Mouse (Mus musculus) spleen, postnatal 14 days (tissue): ENCODE results near the gene Car10.
"Not testable (repeated sequence)": the region's sequence is repeated elsewhere in the genome, so short reads cannot be mapped to it uniquely, and the experiment has no call there.

Experiments used
- DNase-seq, 2 experiments: peaks; one replicate each; pipeline ENCODE4 v3.0.0; 2021 to 2022; ENCODE audit warnings: low spot score in 2 of 2

Gene Car10

DNA sequence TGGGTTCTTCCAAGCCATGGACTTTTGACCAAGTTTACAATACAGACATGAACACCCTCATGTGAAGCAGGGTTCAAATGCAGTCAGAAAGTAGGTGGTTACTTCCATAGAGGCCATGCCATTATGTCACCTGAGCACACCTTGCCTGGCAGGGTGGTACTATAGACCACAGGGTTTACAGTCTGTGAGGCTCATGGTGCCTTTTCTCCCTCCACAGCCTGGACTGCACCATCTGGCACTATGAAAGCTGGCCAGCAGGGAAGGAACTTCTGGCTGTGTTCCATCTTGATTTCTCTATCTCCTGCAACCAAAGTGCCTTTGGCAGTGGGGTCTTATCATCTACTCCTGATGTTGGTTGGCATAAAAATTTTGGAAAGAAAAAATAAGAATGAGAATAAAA lies 295.5 kb downstream of the Car10 start:
- DNase-seq: not testable (repeated sequence)

DNA sequence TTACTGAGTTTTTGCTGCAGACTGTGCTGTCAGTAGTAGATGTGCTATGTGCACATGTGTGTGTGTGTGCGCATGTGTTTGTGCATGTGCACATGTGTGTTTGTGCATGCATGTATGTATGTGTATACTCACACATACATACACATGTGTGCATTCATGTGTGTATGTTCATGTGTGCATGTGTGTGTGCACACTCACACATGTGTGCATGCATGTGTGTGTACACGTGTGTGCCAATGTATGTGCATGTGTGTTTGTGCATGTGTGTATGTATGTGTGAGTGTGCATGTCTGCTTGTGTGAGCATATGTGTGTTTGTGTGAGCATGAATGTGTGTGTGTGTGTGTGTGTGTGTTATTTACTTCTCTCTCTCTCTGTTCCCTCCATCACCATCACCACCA lies 298.5 kb downstream of the Car10 start:
- no peak for DNase-seq

DNA sequence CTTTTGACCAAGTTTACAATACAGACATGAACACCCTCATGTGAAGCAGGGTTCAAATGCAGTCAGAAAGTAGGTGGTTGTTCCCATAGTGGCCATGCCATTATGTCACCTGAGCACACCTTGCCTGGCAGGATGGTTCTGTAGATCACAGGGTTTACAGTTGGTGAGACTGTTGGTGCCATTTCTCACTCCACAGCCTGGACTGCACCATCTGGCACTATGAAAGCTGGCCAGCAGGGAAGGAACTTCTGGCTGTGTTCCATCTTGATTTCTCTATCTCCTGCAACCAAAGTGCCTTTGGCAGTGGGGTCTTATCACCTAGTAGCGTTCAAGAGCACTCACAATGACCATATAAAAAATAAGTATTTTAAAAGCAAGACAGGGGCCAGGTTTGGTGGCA lies 303.3 kb downstream of the Car10 start:
- DNase-seq: not testable (repeated sequence)

DNA sequence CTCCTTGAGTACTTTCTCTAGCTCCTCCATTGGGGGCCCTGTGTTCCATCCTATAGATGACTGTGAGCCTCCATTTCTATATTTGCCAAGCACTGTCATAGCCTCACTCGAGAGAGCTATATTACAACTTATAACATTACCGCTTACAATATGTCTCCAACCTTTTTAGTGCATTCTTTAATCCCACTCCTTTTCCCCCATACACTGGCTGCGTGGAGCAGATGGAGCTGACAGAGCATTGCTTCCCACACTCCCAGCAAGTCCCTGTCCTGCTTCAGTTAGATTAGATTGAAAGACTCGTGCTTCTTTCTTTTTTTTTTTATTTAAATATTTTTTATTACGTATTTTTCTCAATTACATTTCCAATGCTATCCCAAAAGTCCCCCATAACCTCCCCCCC lies 310.2 kb downstream of the Car10 start:
- no peak for DNase-seq

DNA sequence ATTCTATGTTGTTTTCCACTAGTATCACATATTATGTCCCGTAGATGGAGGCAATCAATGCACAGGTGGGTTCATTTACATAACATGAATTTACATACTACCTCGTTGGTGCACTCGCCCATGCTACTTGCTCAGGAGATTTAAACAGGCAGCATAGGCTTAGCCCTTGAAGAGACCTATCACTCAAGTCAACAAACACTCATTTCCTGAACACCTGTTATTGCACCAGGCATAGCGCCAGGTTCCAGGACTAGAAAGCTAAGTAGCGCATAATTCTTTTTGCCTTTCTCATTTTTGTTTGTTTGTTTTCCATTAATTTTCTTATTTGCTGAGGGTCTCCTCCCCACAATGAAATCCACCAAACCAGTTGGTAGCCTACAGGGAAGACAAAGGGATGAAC lies 333.7 kb downstream of the Car10 start:
- no peak for DNase-seq

DNA sequence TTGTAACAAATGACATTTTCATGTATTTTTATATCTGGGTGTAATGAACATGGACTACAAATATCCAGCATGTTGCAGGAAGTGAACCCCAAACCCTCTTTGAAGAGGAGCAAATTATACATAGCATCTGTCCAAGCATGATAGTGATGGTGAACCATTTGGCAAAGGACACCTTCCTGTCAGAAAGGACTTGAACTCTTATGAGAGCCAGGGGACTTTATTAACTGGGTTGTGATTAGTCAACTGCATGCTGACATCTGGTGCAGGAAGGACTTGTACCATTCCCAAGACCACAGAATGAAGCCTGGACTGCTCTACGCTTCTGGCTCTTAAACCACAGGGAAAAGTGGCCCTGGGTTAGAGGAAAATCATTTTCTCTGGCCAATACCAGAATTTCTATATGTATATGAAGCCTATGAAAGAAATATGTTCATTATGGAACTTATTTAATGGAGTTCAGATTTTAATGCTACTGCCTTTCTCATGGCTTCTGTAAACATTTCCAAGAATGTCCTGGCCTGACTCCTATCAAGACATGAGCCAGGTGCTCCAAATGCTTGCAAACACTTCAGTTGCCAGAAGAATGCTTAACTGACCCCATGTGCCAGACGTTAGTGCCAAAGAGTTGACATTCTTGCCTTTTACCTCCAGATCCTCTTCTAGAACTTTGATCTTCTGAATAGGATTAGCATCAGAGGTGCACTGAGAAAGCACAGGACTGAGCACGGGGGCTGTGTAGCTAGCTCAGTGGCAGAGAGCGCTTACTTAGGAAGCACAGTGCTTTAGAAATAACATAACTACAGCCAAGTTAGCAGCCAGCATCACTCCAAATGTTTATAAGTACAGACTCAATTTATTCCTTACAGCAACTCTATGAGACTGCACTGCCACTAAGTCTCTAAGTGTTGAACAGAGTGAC lies 337.4 kb downstream of the Car10 start:
- no peak for DNase-seq

DNA sequence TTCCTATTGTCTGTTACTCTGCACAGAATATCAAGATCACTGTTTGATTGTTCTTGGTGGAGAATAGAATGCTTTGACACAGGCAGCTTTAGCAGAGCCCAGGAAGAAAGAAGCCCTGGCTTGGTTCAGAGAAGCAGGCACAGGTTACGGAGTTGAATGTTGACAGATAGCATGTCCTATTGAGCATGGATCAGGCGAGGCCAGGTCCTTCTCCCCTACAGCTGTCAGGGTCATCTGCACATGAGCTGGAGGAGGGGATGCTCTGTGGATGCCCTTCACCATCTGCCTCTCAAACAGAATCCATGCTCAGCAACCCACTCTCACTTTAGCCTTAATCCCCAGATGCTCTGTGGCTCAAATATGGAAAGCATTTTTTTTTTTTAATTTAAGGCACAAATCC lies 339.1 kb downstream of the Car10 start:
- DNase-seq: no peak

DNA sequence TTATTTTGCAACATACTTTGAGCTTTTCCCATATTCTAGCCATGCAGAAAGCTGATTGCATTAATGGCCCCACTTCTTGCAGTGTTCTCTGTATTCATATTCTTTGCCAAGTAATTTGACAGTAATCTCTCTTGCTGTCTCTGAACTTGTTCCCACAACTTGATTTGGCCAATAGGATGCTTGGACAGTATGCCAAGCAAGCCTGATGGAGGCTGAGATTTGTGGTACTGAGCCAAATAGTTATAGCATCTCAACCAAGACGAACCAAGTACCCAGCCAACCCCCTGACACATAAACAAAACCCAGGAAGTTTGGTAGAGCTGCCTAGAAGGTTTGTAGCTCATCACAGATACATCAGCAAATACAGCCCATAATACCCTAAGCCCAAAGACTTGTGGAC lies 342.6 kb downstream of the Car10 start:
- DNase-seq: no peak

DNA sequence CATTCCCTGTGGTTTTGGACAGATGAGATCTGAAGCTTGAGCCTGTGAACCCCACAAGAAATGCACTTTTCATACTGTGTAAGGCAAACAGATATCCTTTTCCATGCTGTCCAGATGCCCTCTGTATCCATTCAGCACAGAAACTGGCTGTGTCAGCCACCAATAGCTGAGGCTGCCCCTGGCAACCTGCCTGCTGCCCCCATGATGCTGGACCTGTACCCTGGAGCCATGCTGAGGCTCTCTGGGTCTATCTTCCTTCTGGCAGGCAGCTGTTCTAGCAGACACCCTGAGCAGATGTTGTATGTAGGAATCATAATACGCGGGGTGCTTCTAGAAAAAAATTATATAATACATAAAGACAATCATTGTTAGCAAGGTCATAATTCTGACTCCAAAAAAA lies 345.9 kb downstream of the Car10 start:
- DNase-seq: no peak

DNA sequence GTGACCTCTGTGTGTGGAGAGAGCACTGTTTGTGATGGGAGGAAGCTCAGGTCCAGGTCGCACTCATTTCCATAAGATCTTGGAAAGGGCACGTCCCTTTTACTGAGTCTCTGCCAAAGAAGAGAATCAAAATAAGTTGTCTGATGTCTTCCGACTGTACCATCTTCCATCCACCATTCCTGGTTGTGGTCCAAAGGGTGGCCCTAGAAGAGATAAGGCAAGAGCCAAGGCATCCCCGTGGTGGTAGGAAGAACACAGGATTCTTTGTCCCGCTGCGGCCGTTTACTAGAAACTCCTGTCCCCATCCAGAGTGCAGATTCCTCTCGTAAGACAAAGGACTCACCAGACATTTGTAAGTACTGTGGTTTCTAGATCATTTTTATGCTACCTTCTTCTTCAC lies 346.9 kb downstream of the Car10 start:
- DNase-seq: no peak

DNA sequence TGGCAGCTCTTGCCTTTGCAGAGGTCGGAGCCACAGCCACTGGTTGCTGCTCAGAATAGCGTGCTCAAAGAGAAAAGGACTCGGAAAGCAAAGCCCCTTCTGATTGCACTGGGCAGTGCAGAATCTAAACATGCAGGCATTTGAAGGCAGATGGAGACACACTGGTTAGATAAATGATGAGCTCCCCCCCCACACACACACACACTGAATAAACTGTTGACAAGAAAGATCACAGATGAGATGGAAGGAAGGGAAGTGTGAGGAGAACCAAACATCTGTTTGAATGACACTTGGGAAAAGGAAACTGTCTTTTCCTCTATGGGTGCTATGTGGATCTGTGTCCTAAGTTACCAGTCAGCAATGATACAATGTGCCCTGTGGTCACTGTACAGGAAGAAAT lies 349.7 kb downstream of the Car10 start:
- DNase-seq: no peak

DNA sequence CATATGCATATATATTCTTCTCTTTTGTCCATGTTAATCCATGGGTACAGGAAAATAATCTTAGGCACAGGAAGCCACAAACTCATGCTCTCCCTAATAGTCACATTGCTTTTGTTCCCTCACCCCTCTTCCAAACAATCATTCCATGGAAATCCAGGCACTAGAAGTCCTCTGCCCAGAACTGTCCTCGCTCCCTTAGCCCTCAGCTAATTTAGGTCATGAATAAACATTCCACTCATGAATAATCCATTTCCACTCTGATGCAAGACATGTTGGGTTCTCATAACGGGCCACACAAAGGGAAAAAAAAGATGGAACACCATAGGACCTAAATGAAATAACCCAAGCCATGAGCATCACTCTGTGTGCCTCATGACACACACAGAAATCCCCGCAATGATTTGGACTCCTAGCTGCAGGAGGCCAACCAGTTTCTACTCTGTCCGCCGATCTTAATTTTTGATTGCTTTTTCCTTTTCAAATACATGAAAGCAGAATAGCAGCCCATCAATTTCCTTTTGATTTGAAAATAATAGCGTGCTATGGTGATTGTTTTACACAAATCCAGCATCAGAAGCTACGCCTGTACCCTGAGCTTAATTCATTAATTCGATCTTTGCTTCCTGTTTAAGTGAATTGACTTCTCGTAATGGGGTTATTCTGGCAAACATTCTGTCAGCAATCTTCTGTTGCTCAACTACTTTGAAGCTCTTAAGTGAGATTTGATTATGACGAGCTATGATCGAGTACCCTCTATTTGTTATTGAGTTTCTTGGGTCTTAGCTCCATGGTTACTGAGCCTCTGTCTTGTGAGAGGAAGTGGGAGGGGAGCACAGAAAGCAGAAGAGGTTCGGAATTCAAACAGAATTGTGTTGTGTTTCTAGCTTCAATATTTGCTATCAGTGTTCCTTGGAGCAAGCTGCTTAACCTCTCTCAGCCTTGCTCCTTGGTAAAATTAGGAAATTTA lies 350.7 kb downstream of the Car10 start:
- no peak for DNase-seq

DNA sequence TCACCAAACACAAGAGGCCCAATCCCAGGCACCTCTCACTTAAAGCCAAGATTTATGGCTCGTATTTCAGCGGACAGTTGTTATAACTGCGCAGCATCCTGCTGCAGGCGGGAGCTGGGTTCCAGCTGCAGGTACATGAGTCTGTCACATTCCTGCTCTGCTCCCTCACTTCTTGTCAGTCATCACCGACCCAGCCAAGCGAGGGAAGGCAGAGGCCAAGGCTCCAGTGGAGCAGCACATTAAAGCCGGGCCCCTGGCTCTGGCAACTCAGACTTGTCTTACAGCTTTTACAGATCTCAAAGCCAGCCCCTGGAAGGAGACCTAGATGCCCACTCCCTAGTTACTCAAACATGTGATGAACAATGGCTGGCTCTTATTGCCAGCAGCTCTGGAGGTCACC lies 352.7 kb downstream of the Car10 start:
- DNase-seq: no peak

DNA sequence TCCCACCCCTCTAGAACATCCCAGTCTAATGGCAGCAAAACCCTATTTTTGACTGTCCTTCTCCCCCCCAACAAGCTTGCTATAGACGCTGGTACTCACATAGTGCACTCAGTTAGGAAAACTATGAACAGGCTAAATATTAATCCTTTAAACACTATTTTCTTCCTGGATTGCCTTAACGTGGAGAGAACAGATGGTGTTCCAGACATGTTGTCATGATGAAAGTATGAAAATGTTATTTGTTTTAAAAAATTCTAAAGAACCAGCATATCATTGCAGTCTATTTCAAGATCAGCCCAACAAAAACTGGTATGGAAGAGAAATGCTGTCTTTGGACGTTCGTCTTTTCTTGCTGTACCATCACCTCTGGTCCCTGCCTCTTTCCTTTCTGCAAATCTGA lies 368.4 kb downstream of the Car10 start:
- no peak for DNase-seq

DNA sequence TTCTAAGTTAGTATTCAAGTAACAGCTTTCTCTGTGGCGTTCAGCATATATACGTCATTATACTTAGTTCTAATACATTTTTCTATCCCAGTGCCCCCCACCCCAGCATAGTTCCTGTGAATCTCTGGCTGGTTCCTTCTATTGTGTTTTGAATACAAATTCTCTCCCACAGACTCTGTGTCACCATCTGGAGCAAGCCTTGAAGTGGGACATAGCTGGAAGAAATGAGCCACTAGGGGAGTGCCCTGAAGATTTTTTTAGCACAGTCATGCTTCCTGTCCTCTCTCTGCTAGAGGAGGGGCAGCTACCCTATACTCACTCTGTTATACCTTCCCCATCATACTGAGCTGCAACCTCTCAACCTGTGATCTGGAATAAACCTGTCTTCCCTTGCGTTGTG lies 369.9 kb downstream of the Car10 start:
- no peak for DNase-seq

DNA sequence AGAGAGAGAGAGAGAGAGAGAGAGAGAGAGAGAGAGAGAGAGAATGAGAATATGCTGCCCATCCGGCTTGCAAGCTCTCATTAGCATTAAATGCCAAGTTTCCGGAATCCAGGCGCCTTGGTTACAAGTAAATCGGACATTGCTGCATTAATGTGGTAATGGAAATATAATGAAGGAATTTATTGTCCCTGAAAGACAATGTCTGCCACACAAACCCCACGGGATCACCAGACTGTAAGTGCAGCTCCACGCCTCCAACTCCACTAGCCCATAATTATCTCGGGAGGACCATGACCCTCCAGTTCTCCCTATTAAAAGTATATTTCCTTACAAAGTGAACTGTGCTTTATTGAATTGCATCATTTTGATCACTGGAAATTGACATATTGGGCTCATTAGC lies 372.9 kb downstream of the Car10 start:
- no peak for DNase-seq

DNA sequence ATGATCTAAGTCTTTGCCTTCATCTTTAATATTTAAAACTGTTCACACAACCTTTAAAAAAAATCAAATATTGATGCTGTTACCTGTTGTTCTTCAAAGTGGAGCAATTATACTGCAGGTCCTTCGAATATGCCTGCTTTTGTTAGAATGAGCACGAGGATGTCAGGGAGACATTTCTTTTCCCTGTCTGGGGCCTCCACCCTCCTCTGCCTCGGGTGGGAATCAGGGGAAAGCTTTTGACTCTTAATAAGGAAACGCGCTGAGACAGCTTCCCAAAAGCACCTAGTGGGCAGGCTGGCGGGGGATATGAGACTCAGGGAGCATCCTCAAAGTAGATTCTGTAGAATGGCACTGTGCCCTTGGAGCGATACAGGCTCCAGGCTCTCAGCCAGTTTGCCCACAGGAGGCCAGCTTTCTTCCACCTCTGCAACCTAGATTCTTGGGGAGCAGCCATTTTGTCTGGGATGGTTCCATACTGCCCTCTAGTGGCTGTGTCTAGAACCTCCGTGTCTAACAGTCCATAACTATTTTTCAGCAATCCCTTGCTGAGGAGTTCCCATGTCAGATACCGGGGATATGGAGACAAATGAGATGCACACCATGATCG lies 373.8 kb downstream of the Car10 start:
- no peak for DNase-seq

DNA sequence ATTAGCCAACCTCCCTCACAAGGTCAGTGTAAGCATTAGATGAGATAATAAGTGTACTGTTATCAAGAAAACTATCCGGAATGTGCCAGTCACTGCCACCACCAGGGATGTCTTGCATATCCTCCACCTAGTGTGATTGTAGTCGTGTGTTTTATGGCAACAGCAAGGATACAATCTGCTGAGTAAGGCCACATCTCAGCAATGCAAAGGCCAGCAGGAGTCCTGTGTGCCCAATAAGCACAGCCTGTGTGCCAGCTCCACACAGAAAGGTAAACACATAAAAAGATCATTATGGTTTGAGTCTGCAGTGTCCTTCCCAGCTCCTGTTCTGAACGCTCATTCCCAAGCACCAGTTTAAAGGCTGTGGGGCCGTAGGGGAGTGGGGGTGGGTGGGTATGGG lies 386.8 kb downstream of the Car10 start:
- DNase-seq: no peak

DNA sequence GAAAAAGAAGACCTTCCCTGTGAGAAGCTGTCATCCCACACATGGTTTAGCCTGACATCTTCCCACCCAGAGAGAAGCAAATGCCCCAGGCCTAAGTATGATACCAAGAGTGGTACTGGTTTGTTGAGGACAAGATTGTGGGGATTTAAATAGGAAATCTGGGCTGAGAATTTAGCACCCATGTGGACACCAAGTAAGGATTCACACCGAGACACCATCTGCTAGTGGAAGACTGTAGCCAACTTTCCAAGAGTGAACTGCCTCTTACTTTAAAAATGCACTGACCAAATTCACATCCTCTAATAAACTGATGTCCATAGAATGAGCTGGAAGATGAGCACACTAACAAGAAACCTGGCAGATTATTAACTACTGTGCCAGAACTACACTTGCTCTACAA lies 389.2 kb downstream of the Car10 start:
- no peak for DNase-seq

DNA sequence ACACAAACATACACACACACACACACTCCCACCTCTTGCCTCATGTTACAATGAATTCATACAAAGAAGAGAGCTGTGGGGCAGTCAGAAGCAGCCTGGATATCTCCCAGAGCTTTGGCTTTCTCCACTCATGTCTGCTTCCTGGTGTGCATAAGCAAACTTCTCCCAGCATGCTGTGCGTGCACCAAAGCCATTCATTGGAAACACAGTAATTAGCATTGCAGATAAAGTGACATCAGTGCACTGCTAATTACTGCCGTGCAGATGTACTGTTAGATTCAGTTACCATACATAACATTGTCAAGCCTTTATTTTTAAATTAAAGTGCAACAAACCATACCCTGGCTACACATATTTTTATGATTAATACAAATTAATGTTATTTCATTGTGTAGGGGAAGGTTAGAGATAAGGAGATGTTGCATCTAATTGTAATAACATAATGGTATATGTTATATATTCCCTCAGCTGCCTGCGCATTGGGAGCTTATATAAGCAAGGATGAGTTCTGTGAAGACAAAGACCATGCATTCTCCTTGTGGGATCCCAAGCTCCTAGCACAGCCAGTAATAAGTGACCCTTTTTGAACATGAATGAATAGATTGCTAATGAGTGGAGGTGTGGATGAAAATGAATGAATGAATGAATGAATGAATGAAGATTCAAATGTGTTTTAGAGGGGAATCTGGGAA lies 390.2 kb downstream of the Car10 start:
- DNase-seq: no peak

DNA sequence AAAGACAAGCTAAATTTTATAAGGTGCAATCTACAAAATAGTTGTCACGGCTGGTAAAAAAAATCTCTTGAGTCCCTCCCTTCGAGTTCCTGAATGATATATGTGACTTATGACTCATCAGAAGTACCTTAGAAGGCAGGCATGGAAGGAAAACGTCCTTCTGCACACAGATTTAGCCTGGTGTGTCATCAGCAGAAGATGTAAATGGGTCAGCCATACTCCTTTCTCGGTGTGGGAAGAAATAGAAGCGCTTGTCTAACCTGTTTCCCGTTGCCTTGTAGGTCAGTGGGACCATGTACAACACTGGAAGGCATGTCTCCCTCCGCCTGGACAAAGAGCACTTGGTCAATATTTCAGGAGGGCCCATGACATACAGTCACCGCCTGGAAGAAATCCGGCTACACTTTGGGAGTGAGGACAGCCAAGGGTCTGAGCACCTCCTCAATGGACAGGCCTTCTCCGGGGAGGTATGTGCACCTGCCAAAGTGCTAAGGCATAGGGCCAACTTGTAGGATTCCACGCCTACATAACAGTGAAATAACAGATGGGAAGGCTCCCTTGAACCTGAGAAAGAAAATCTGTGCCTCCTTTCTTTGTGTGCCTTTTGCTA lies 392.5 kb downstream of the Car10 start:
- DNase-seq: no peak
